Mouse (Mus musculus) liver, embryonic 16.5 days (tissue): ENCODE measurements at regions not wholly inside any gene's neighbourhood (a gene's known extent, or its start where the extent isn't known, plus 50 kb on each side); places are given as distances from the start of the nearest gene placed in this dataset.

Source experiments
- ATAC-seq: fragments of 200-750 bp; cut with Nextera tagmentation; 2 replicates; pipeline ENCODE4 v1.8.0; 2017; ENCODE audit warnings: low read depth, mild to moderate bottlenecking, moderate number of reproducible peaks, moderate library complexity
- H3K27ac ChIP-seq: fragments of 300-500 bp; sonication (generic); 2 replicates; pipeline ENCODE4 v1.5.1; 2014; ENCODE audit warnings: mild to moderate bottlenecking, low read length
- H3K27me3 ChIP-seq: fragments of 300-500 bp; sonication (generic); 2 replicates; pipeline ENCODE4 v1.6.1; 2014; ENCODE audit warnings: low read depth, low read length, mixed read lengths; ENCODE audit not compliant: control insufficient read depth, insufficient read depth
- H3K36me3 ChIP-seq: fragments of 300-500 bp; sonication (generic); 2 replicates; pipeline ENCODE4 v1.6.1; 2014; ENCODE audit warnings: mild to moderate bottlenecking; ENCODE audit not compliant: control insufficient read depth, insufficient read depth
- H3K4me1 ChIP-seq: fragments of 300-500 bp; sonication (generic); 2 replicates; pipeline ENCODE4 v1.6.1; 2014; ENCODE audit warnings: low read depth, low read length, mixed read lengths; ENCODE audit not compliant: control insufficient read depth
- H3K4me2 ChIP-seq: fragments of 300-500 bp; sonication (generic); 2 replicates; pipeline ENCODE4 v1.6.1; 2014; ENCODE audit warnings: low read depth, low read length, mixed read lengths
- H3K4me3 ChIP-seq: fragments of 300-500 bp; sonication (generic); 2 replicates; pipeline ENCODE4 v1.5.1; 2014; ENCODE audit warnings: low read depth, mild to moderate bottlenecking, low read length
- H3K9ac ChIP-seq: fragments of 300-500 bp; sonication (generic); 2 replicates; pipeline ENCODE4 v1.6.1; 2014; ENCODE audit warnings: low read depth, low read length
- H3K9me3 ChIP-seq: fragments of 300-500 bp; sonication (generic); replicated peaks from 2 replicates; pipeline ENCODE4 v1.6.1; 2016; ENCODE audit warnings: low read length; ENCODE audit not compliant: control insufficient read depth
- WGBS: fragments of 180-500 bp; shearing (Covaris S2); extraction: QIAGEN DNeasy Blood & Tissue Kit; methylation state at CpG from one replicate; pipeline ENCODE4 v1.1.7; 2014; ENCODE audit not compliant: insufficient replicate concordance; 5-methylcytosine and 5-hydroxymethylcytosine counted together

DNA sequence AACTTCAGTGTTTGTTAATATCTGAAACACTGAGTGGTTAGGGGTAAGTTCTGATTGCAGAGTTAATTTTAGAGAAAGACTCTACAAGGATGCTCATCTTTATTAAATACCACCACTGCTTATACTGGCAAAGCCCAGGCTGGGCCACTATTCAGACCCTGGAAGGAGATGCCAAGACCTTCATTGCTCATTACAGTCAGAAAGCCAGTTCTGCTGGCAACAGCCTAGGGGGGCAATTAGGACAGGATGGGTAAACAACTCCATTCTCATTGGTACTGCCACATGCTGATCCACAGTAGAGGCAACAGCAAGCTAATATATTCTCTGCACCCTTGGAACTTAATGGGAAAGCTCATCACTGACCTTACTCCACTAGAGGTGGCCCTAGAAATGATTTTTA, 568.5 kb downstream of the Efnb2 start:
- no peaks in the 10 kb centered on the region for H3K27me3 ChIP-seq
- no peak overlapping the region for H3K4me2 ChIP-seq
- no peak overlapping the region for H3K4me3 ChIP-seq
- no peaks in the 10 kb centered on the region for H3K9me3 ChIP-seq
- no peak overlapping the region for H3K27ac ChIP-seq
- H3K4me1 ChIP-seq: no peaks in the 10 kb centered on the region
- H3K9ac ChIP-seq: no peak overlapping the region
- no peaks in the 10 kb centered on the region for H3K36me3 ChIP-seq
- no peak for ATAC-seq

DNA sequence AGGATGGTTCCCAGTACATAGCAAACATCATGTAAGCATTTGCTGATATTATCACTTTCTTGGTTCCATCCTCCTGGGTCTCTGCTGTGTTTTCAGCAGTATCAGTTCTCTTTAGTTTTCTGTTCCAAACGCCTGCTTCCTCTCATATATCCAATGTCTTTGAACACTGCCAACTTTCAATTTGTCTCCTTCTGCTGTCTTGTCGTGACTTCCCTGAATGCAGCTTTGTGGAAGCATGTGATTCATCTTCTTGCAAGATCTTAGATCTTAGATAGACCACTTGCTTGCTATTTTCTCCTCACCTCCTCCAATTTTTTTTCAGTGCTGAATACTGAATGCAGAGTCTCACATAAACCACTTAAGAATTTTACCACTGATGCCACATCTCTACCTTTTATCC, 576.4 kb downstream of the Efnb2 start:
- H3K4me1 ChIP-seq: no peaks in the 10 kb centered on the region
- no peak overlapping the region for H3K27ac ChIP-seq
- 39% methylated on average over 2 of the region's 2 CpGs for WGBS
- no peak for ATAC-seq
- no peaks in the 10 kb centered on the region for H3K27me3 ChIP-seq
- no peak overlapping the region for H3K4me2 ChIP-seq
- H3K9ac ChIP-seq: no peak overlapping the region
- no peak overlapping the region for H3K4me3 ChIP-seq
- no peaks in the 10 kb centered on the region for H3K36me3 ChIP-seq
- H3K9me3 ChIP-seq: no peaks in the 10 kb centered on the region

DNA sequence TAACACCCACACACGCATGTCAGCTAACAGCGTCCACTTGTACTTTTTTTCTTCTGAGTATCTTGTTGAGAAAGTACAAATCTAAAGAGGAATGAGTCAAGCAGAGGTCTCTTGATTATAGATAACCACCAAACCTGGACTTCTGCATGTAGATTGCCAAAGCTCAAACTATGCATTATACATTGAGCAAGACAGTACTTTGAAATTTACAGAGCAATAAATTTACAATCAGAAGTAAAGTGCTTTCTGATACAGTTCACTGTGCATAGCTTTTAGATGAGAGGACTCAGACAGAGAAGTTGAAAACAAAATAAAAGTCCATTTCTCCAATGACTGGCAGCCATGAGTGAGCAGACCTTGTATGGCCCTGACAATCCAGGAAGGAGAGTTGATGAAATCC, 597.0 kb downstream of the Efnb2 start:
- Histone ChIP-seq H3K9ac (no peak overlapping the region), H3K27me3 (no peaks in the 10 kb centered on the region), H3K4me1 (no peaks in the 10 kb centered on the region), H3K4me3 (no peak overlapping the region), H3K27ac (no peak overlapping the region), H3K4me2 (no peak overlapping the region), H3K36me3 (no peaks in the 10 kb centered on the region), H3K9me3 (no peaks in the 10 kb centered on the region)
- no peak for ATAC-seq
- WGBS: 80% methylated on average over 2 of the region's 2 CpGs

DNA sequence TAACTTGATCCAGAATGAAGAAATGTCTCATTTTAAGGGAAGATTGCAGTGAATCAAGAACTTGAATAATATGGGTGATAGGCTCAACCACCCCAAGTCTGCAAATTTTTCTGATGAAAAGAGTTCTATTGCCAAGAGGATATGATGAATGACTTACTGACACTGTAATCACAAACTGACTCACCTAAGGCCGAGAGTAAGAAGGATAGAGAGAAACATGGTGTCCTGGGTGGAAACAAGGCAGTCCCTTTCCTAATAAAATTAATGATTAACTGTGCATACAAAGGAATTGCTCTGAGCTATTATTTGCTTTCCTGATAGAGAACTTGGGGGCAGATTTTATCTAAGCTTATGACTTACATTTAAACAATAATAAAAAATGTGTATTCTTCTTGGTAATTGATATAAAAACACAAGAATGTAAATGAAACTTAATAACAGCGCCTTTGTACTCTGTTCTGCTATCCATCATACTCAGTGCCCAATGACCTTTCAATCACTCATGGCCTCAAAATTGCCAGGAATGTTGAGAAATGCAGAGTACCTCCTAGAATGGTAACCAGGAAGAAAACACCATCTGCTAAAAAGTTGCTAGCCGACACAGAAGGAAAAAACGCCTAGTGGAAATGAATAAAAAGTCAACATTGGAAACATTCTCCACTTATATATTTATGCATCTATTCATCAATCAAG, 606.7 kb downstream of the Efnb2 start:
- WGBS: 47% methylated on average over 4 of the region's 4 CpGs
- no peaks in the 10 kb centered on the region for H3K4me1 ChIP-seq
- ATAC-seq: no peak

DNA sequence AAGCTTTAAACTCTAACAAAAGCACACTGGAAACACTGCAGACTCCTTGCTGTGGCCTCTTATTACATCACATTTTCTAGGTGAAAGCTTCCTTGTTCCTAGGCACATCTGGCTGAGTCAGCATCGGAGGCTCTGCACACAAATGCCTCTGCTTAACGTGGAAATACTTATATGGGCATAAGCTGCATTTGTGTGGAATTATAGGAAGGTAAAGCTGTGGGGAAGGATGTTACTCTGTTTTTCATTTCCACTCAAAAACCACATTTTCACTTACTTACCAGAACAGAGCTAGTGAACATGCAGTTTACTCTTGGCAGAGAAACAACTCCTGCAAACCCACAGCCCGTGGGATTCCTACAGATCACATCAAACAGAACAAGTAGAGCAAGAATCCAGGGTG, 609.9 kb downstream of the Efnb2 start:
- H3K9me3 ChIP-seq: no peaks in the 10 kb centered on the region
- 29% methylated on average over 3 of the region's 3 CpGs for WGBS

More for the DNA sequence above, 606.7 kb downstream of the Efnb2 start:
- H3K27ac ChIP-seq: no peak overlapping the region
- H3K9ac ChIP-seq: no peak overlapping the region
- H3K36me3 ChIP-seq: no peaks in the 10 kb centered on the region
- no peak overlapping the region for H3K4me3 ChIP-seq
- no peaks in the 10 kb centered on the region for H3K27me3 ChIP-seq
- no peak overlapping the region for H3K4me2 ChIP-seq
- H3K9me3 ChIP-seq: no peaks in the 10 kb centered on the region

DNA sequence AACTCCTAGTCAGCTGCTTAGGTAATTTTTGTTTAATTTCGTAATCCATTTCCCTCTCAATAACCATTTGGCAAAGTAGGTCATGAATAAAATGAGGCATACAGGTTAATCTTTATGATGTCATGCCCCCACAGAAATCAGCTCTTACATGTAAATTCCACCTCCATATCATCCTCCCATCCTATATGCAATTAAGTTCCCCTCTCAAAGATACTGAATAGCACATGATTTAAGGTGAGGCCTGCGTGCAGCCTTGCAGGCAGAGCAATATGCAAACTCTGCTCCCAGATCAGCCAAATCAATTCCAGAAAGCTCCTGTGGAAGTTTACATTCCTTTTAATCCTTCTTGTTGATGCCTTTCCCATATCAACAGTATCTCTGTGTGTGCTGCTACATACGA, 610.3 kb downstream of the Efnb2 start:
- ATAC-seq: no peak
- H3K27ac ChIP-seq: no peak overlapping the region
- no peak overlapping the region for H3K4me2 ChIP-seq
- H3K27me3 ChIP-seq: no peaks in the 10 kb centered on the region
- 43% methylated on average over 3 of the region's 3 CpGs for WGBS
- no peak overlapping the region for H3K4me3 ChIP-seq
- H3K4me1 ChIP-seq: no peaks in the 10 kb centered on the region
- H3K9ac ChIP-seq: no peak overlapping the region
- H3K36me3 ChIP-seq: no peaks in the 10 kb centered on the region
- H3K9me3 ChIP-seq: no peaks in the 10 kb centered on the region

More for the DNA sequence above, 609.9 kb downstream of the Efnb2 start:
- Histone ChIP-seq H3K36me3 (no peaks in the 10 kb centered on the region), H3K4me3 (no peak overlapping the region), H3K4me2 (no peak overlapping the region), H3K4me1 (no peaks in the 10 kb centered on the region), H3K27me3 (no peaks in the 10 kb centered on the region), H3K27ac (no peak overlapping the region), H3K9ac (no peak overlapping the region)
- ATAC-seq: no peak

DNA sequence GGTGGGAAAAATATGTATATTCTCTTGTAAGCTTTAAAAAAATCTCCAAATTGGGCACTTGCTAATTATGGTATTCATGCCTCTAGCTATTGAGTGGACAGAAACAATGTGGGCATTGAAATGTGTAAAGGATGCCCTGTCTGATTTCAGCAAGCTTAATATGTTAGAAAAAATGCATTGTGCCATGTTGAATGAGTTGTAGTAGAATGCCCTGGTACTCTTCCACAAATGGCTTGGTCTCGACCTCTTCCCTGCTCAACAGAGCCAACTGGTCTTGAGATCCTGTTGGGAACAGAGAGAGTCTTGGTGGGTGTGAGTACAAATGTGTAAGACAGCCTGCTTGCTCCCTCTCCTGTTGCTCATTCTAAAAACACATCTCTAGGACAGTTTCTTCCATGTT, 616.1 kb downstream of the Efnb2 start:
- Histone ChIP-seq H3K4me2 (no peak overlapping the region), H3K9ac (no peak overlapping the region), H3K27ac (no peak overlapping the region), H3K4me3 (no peak overlapping the region), H3K36me3 (no peaks in the 10 kb centered on the region), H3K27me3 (no peaks in the 10 kb centered on the region), H3K9me3 (no peaks in the 10 kb centered on the region), H3K4me1 (no peaks in the 10 kb centered on the region)
- ATAC-seq: no peak
- 17% methylated on average over 1 of the region's 1 CpGs for WGBS

DNA sequence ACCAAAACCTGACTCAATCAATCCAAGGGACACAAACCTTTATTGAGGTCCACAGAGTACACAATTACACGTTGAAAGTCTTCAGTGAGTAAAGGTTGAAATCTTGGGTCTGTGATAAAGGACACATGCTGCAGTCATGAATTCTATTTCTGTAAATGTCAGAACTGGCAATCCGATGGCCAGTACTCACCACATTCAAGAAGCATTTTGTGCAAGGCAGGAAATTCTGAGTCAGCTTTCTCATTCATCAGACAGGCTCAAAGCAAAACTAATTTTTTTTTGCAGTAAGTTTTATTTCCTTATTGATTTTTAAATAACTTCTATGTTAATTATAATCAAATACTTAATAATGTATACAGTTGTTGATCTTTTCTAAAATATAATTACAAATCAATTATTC, 616.7 kb downstream of the Efnb2 start:
- Histone ChIP-seq H3K36me3 (no peaks in the 10 kb centered on the region), H3K9me3 (no peaks in the 10 kb centered on the region), H3K4me1 (no peaks in the 10 kb centered on the region), H3K9ac (no peak overlapping the region), H3K27ac (no peak overlapping the region), H3K27me3 (no peaks in the 10 kb centered on the region), H3K4me2 (no peak overlapping the region), H3K4me3 (no peak overlapping the region)
- 41% methylated on average over 2 of the region's 2 CpGs for WGBS
- no peak for ATAC-seq

DNA sequence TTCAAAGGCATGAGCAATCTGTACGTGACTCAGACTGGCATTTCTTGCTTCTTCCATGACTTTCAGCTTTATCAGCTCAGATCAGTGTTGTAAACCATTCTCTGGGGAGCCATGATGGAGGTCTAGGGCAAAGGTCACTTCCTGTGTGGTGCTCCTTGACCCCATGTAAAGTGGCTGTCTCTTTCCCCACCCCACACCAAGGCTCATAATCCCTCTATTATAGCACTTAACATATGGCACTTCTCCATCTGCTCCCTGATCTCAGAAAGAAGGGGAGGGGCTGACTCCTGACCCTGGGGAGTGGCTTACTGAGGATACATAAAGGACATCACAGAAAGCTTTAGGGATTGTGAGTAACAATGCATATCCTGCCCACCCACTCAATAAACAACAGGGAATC, 623.1 kb downstream of the Efnb2 start:
- H3K4me2 ChIP-seq: no peak overlapping the region
- H3K27me3 ChIP-seq: no peaks in the 10 kb centered on the region
- no peak for ATAC-seq
- 34% methylated on average over 1 of the region's 1 CpGs for WGBS
- H3K4me1 ChIP-seq: no peaks in the 10 kb centered on the region
- H3K36me3 ChIP-seq: no peaks in the 10 kb centered on the region
- H3K9me3 ChIP-seq: no peaks in the 10 kb centered on the region
- H3K27ac ChIP-seq: no peak overlapping the region
- H3K4me3 ChIP-seq: no peak overlapping the region
- H3K9ac ChIP-seq: no peak overlapping the region
